ENCODE assay signal across 18 mouse cellular contexts in the genomic region with DNA sequence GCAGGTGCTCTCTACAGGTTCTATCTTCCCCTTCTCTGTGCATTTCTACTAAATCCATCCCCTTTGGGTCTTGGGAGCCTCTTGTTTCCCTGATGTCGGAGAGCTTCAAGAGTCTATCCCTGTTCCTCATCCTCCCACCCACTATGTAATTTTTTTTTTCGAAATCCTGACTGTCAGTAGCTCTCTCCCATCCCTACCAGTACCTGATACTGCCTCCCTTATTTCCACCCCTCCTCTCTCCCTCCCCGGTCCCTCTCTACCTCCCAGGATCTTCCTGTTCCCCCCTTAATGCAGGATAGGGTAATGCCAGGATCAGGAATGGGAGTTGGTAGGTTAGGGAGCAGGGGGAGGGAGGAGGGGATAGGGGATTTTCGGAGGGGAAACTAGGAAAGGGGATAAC. TPM values are rescaled to one million over a fixed set of nuclear protein-coding genes. Genes with fewer than 3 reads are reported as not detected.
"Had no signal": no experiment of that assay in that cellular context is flagged by ENCODE, and none has a peak within 500 bp of the region (broad histone marks: within the 10 kb centered on the region; RNA-seq: fewer than 3 reads in every experiment).

No protein-coding gene starts in this region.

RNA-seq across cellular contexts. Expression of a gene that starts 7.3 kb away (rescaled TPM):
- polyA plus RNA-seq: frontal cortex, adult 2 months; heart, postnatal 0 days; hindbrain, embryonic 11.5 days; hindbrain, embryonic 13.5 days; hindbrain, embryonic 15.5 days; hindbrain, postnatal 0 days; intestine, embryonic 16.5 days; kidney, adult 2 months; kidney, embryonic 15.5 days; kidney, postnatal 0 days; large intestine, adult 2 months; limb, embryonic 13.5 days; liver, embryonic 11.5 days; liver, embryonic 13.5 days had no signal

RNA-seq across cellular contexts. Expression of a gene that starts 45.4 kb away (rescaled TPM):
- polyA plus RNA-seq: frontal cortex, adult 2 months; heart, embryonic 10.5 days; heart, embryonic 13.5 days; heart, embryonic 15.5 days; hindbrain, embryonic 11.5 days; hindbrain, embryonic 13.5 days; hindbrain, embryonic 15.5 days; hindbrain, postnatal 0 days; intestine, embryonic 14.5 days; intestine, embryonic 16.5 days; kidney, embryonic 15.5 days; kidney, postnatal 0 days; large intestine, adult 2 months; limb, embryonic 13.5 days; liver, embryonic 11.5 days; liver, embryonic 13.5 days had no signal
